Mouse (Mus musculus) regulatory T cell (primary cell): ENCODE results near the gene Nom1.
"Not testable (repeated sequence)": the region's sequence is repeated elsewhere in the genome, so short reads cannot be mapped to it uniquely, and the experiment has no call there.

ENCODE experiments used
- in situ Hi-C: fragments of 300-600 bp; cut with MboI, MseI; formaldehyde crosslinking; loops from one replicate; pipeline ENCODE4 v1.15.1; 2025; ENCODE audit warnings: high pct_unique_total_duplicates

The Nom1 gene

GRCm38 (mm10) chr5:29434228-29434871 lies at the start of gene Nom1:
Nom1 (plus strand) TSS chr5:29434664.
- in situ Hi-C loops, result no loop called here

- in situ Hi-C loops, result no loop called here
Observed at GRCm38 (mm10) chr5:29387591-29387990, 46.9 kb upstream of the Nom1 start.

DNA sequence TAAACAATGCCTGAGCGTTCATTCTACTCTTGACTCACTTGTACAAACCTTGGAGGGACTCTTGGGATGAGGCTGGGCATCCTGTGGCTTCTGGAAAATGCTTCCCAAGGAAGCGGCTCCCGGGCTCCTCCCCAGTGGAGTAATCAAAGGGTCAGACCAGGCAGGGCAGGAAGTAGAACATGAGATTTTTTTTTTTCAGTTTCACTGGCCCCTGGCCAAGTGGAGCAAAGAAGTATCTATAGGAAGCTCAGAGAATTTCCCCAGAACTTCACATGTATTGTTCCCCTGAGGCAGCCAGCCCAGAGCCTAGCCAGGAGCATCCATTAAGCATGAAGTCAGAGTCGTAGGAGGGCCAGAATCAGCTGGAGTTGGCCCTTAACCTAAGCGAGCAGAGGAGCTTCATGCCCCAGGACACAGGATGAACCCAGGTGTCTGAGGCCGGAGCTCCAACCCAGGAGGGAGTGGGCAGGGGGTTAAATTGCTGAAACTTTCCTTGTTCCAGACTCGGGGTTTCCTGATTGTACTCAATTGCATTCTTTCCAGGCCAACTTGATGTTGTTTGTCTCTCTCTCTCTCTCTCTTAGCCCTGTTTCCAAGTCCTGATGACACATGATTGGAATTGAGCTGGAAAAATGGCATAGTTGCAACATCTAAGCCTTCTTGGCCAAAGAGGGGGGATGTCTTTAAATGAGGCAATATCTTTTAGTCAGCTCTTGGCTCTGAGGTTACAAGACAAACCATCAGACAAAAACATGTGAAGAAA lies 46.1 kb upstream of the Nom1 start:
- in situ Hi-C loops, result no loop called here

GRCm38 (mm10) chr5:29388944-29389765 lies 45.3 kb upstream of the Nom1 start:
- in situ Hi-C loops, result no loop called here

DNA sequence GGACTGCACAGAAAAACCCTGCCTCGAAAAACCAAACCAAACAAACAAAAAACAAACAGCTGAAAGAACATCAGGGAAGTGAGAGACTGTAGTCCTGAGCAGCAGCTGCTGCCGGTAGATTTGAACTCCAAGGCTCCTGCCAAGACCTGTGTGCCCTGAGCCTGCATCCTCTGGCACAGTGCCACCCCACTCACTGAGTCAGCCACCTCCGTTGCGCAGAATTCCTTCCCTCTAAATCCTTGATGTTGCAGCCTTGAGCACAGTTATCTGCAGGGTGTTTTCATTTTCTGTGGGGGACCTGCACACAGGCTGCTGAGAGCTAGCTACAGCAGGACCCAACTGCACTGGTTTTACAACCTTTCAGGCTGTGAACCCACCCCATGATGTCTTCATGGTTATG lies 36.0 kb upstream of the Nom1 start:
- in situ Hi-C loops, result loop anchor here (10.0 kb wide), 1 partner anchor 296 kb away; no protein-coding TSS in a partner anchor

DNA sequence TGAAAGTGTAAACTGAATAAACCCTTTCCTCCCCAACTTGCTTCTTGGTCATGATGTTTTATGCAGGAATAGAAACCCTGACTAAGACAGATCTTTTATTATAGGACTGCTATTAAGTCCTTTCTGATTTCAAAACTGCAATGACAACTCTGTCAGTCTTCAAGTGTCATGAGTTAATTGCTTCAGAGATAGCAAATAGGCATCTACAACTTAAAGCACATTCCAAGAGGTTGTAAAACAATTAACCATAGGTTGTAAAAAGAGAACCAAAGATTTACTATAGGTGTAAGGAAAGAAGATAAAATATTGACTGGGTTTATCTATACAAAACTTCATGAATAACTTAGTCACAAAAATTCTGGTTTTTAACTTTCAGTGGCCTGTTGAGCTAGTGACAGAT lies 23.6 kb upstream of the Nom1 start:
- in situ Hi-C loops, result no loop called here

- in situ Hi-C loops, result no loop called here
Observed at GRCm38 (mm10) chr5:29413041-29413440, 21.4 kb upstream of the Nom1 start.

DNA sequence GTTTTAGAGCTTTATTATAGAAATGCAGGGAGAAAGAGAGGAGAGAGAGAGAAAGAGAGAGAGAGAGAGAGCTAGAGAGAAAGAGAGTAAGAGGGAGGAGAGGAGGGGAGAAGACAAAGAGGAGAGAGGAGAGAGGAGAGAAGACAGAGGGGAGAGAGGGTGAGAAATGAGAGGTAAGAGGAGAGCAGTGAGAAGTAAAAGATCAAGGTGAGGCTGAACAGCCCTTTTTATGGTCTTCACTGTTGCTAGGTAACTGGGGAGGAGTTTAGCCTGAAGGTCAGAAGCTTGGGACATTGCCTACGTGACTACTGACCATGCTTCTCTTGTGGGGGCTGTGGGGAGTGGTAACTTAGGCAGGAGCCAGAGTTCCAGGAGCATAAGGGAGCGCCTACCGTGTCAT lies 11.1 kb upstream of the Nom1 start:
- in situ Hi-C loops, result not testable (repeated sequence)

DNA sequence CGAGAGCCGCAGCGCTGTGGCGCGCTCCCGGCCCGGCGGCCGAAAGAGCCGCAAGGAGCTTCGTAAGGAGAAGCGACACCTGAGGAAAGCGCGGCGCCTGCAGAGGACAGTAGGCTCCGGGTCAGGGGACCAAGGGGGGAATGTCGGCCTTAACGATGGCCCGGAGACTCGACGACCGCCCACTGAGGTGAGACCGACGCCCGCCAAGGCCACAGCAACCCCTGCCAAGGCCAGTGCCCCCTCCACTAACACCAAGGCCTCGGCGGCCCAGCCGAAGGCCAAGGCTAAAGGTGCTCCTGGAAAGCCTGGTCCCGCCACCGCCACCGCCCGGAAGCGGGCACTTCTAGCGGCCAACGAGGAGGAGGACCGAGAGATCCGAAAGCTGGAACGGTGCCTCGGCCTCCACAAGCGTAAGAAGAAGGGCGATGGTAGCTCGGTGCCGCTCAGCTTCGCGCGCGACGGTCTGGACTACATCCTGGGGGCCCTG lies 451 bp downstream of the Nom1 start:
- in situ Hi-C loops, result no loop called here

- in situ Hi-C loops, result no loop called here
Observed at GRCm38 (mm10) chr5:29435491-29435890, 1.0 kb downstream of the Nom1 start.

DNA sequence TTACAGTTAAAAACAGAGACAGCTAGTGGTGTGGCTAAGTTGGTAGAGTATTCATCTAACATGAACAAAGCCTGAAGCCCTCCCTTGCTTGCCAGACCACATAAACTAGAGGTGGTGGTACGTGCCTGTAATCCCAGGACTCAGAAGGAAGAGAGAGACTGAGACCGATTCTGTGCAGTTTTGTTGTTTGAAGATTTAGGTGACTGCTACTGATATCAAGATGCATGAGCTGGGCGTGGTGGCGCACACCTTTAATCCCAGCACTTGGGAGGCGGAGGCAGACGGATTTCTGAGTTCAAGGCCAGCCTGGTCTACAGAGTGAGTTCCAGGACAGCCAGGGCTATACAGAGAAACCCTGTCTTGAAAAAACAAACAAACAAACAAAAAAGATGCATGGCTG lies 2.3 kb downstream of the Nom1 start:
- in situ Hi-C loops, result not testable (repeated sequence)

DNA sequence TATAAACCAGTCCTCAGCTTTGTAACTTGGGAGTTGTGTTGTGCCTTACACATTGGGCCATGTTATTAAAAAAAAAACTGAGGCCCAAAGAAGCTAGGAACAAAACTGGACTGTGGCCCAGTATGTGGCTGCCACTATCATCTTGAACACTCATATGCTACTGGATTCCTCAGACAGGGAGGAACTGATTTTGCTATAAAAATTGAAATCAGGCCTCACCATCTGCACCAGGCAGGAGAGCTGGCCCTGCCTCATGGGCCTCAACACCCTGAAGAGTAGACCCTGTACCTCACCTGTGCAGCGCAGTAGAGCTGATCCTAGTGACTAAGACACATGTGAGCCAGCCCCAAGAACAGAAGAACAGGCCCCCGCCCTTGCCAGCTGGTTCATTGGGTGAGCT lies 10.8 kb downstream of the Nom1 start:
- in situ Hi-C loops, result no loop called here

GRCm38 (mm10) chr5:29452352-29452751 lies 17.9 kb downstream of the Nom1 start:
- in situ Hi-C loops, result no loop called here

DNA sequence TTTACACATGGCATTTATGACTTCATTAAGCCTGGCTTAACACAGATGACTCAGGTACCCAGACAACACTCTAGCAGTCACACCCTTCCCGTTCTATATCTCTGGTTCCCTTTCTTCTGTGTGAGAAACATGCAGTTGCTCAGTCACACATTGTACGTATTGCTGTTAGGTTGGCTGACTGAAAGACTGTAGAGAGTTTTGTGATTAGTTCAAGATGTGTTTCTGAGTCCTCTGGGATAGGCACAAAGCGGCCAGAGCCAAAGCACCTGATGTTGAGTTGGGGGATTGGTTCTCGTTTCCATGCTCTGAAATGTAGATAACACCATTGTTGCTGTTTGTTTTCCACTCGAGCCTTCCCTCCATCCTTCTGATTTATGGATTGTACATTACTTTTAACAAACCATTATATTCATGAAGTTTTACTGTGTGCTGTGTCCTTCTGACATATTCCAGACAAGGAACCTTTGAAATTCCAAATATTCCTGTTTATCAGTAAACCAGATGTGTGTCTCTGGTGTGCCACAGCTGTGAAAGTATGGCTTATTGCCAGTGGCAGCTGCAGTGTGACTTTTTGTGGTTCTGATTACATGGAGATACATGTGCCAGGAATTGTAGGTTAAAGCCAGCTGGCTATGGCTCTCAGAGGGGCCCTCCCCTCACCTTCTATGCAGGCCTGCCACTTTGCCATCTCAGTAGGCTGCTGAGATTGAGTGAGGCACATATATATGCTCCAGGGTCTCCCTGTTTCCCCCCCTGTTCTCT lies 22.6 kb downstream of the Nom1 start:
- in situ Hi-C loops, result no loop called here

GRCm38 (mm10) chr5:29462943-29463686 lies 28.7 kb downstream of the Nom1 start:
- in situ Hi-C loops, result no loop called here

DNA sequence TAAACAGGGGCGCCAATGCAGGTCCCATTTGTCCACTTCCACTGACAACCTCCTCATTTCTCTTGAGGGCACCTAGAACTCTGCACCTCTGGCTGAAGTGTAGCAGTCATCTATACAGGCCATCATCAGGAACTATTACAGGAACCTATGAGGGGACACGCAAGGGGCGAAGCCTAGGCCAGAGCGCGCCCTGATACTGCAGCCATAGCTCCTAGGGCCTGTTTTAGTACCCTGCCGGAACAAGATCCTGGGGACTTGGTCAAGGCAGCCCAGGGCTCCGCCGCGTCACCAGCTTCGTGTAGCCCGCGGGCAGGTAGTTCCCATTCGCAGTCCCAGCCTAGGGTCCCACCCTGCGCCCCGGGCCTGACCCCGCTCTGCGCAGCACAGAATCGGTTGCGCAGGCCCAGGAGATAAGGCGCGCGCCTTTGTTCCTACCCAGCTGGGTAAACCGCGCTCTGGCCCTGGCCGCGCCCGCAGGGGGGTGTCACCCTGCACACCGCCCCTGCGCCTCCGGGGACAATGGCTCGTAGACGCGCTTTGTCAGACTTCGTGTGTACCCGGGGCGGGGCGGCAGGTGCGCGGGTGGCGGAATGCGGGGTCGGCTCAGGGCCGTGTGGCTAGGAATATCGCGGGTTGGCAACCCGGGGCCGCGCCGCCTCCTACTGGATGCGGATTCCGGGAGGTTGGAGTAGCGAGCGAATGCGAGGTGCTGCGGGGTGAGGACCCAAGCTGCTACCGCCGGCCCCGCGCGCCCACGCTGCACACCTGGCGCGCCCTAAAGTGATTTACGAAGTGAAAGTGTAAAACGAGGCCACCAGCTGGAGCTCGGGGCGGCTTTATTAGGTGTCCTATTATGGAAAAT lies 33.3 kb downstream of the Nom1 start:
- in situ Hi-C loops, result no loop called here

- in situ Hi-C loops, result no loop called here
Observed at GRCm38 (mm10) chr5:29468351-29469065, 34.0 kb downstream of the Nom1 start.

DNA sequence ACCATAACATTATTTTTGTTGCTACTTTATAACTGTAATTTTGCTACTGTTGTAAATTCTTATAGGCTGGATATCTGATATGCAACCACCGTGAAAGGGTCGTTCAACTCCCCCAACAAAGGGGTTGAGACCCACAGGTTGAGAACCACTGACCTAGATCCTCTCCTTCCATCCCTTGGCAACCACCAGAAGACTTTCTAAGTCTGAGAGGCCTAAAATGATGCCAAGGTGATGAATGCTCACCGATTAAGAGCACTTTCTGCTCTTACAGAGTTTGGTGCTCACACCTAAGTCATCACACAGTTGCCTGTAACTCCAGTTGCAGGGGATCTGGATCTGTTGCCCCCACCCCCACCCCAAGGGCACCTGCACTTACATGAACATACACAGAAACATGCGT lies 35.0 kb downstream of the Nom1 start:
- in situ Hi-C loops, result no loop called here

- in situ Hi-C loops, result no loop called here
Observed at GRCm38 (mm10) chr5:29470271-29470670, 35.8 kb downstream of the Nom1 start.
